Mouse (Mus musculus) adipocyte (in vitro differentiated cells): ENCODE results near the gene Cyfip2.

ENCODE experiments used
- DNase-seq: peaks from one replicate; pipeline ENCODE4 v3.0.0-alpha.2; 2016; ENCODE audit warnings: low spot score

The Cyfip2 gene

GRCm38 (mm10) chr11:46235334-46235733, 77.3 kb downstream of the Cyfip2 start, which contains the start of gene Fndc9:
TSS of gene Fndc9 (plus strand) at chr11:46235531.
- DNase-seq, result no peak

GRCm38 (mm10) chr11:46233966-46234365, 78.7 kb downstream of the Cyfip2 start:
- no peak for DNase-seq

GRCm38 (mm10) chr11:46232803-46233202, 79.9 kb downstream of the Cyfip2 start:
- no peak for DNase-seq

- no peak for DNase-seq
Measured at GRCm38 (mm10) chr11:46230184-46230583, 82.5 kb downstream of the Cyfip2 start.

- no peak for DNase-seq
Measured at GRCm38 (mm10) chr11:46225345-46225744, 87.3 kb downstream of the Cyfip2 start.

- no peak for DNase-seq
Measured at GRCm38 (mm10) chr11:46223575-46223974, 89.1 kb downstream of the Cyfip2 start.

- DNase-seq, result no peak
Measured at GRCm38 (mm10) chr11:46220211-46220610, 92.4 kb downstream of the Cyfip2 start.

GRCm38 (mm10) chr11:46219380-46219779, 93.3 kb downstream of the Cyfip2 start:
- DNase-seq, result no peak

GRCm38 (mm10) chr11:46218584-46218983, 94.1 kb downstream of the Cyfip2 start:
- no peak for DNase-seq

- DNase-seq, result no peak
Measured at GRCm38 (mm10) chr11:46217686-46218085, 95.0 kb downstream of the Cyfip2 start.

- peak; percentile 7 for DNase-seq
Measured at GRCm38 (mm10) chr11:46216669-46217068, 96.0 kb downstream of the Cyfip2 start.

GRCm38 (mm10) chr11:46215354-46215753, 97.3 kb downstream of the Cyfip2 start:
- DNase-seq, result peak; percentile 91

- no peak for DNase-seq
Measured at GRCm38 (mm10) chr11:46214368-46215230, 98.1 kb downstream of the Cyfip2 start.

GRCm38 (mm10) chr11:46213844-46214243, 98.8 kb downstream of the Cyfip2 start:
- DNase-seq, result no peak

GRCm38 (mm10) chr11:46211858-46212257, 100.8 kb downstream of the Cyfip2 start:
- DNase-seq, result peak; percentile 3

GRCm38 (mm10) chr11:46209884-46210283, 102.8 kb downstream of the Cyfip2 start:
- DNase-seq, result no peak

GRCm38 (mm10) chr11:46205639-46206409, 106.8 kb downstream of the Cyfip2 start:
- DNase-seq, result no peak

GRCm38 (mm10) chr11:46204841-46205240, 107.8 kb downstream of the Cyfip2 start:
- no peak for DNase-seq

GRCm38 (mm10) chr11:46202547-46202887, 110.1 kb downstream of the Cyfip2 start:
- no peak for DNase-seq

GRCm38 (mm10) chr11:46201636-46202546, 110.8 kb downstream of the Cyfip2 start:
- DNase-seq, result no peak

GRCm38 (mm10) chr11:46200664-46201063, 112.0 kb downstream of the Cyfip2 start:
- no peak for DNase-seq

- DNase-seq, result no peak
Measured at GRCm38 (mm10) chr11:46194175-46194574, 118.5 kb downstream of the Cyfip2 start.
